Mouse (Mus musculus) C2C12 (cell line): ENCODE results near the gene Hmx3.

Experiments used
- CEBPB ChIP-seq: IDR thresholded peaks from one replicate; pipeline ENCODE4 v1.6.1; 2011; ENCODE audit warnings: low read depth, mild to moderate bottlenecking, control low read depth, moderate library complexity
- CTCF ChIP-seq: IDR thresholded peaks from one replicate; pipeline ENCODE4 v1.5.1; 2011; ENCODE audit not compliant: control insufficient read depth, insufficient read depth, insufficient read length
- FOSL1 ChIP-seq: IDR thresholded peaks from one replicate; pipeline ENCODE4 v1.8.0; 2011; ENCODE audit warnings: mild to moderate bottlenecking, low read length; ENCODE audit not compliant: poor library complexity, insufficient read depth, severe bottlenecking
- MAX ChIP-seq: IDR thresholded peaks from one replicate; pipeline ENCODE4 v1.6.1; 2011; ENCODE audit warnings: mild to moderate bottlenecking, control low read depth
- MYOD1 ChIP-seq: IDR thresholded peaks from one replicate; pipeline ENCODE4 v1.6.1; 2011; ENCODE audit warnings: low read depth; ENCODE audit not compliant: control insufficient read depth, insufficient read length
- MYOG ChIP-seq: IDR thresholded peaks from one replicate; pipeline ENCODE4 v1.6.1; 2011; ENCODE audit not compliant: control insufficient read depth, insufficient read length; ENCODE audit errors: extremely low read depth
- USF1 ChIP-seq: IDR thresholded peaks from one replicate; pipeline ENCODE4 v1.6.1; 2011; ENCODE audit warnings: low read depth, mild to moderate bottlenecking, control low read depth, moderate library complexity

DNA sequence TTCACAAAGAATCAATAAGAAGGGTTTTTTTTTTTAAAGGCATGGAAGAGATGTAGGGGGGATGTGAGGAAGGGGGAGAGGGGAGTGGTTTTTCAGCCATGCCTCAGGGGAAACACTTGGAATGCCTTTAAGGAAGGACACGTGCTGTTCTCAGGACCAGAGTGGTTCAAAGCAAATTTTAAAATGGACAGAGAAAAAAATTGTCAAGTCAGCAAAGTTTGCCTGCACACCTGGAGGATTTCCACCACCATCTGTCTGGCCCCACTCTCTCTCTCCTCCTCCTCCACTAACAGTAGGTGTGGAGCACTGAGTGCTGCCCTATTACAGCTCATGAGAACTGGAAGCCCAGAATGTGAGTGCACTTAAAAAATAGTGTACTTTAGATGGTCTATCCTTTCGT lies 38.9 kb upstream of the Hmx3 start:
- TF ChIP-seq CTCF (no peak), MYOD1 (no peak), FOSL1 (no peak), MYOG (no peak), USF1 (no peak), MAX (no peak), CEBPB (no peak)
